Mouse (Mus musculus) cerebellum, adult 2 months (tissue): ENCODE measurements around the gene Rrp36.

ENCODE experiments used
- CTCF ChIP-seq: fragments of 200-500 bp; IDR thresholded peaks from 2 replicates; pipeline ENCODE4 v1.5.1; 2011; ENCODE audit warnings: low read depth, mild to moderate bottlenecking, control low read depth, low read length, moderate library complexity, borderline replicate concordance; ENCODE audit not compliant: insufficient read depth
- POLR2A ChIP-seq: fragments of 200-500 bp; IDR thresholded peaks from 2 replicates; pipeline ENCODE4 v1.6.1; 2011; ENCODE audit warnings: low read length, control low read depth, borderline replicate concordance; ENCODE audit not compliant: insufficient read depth

DNA sequence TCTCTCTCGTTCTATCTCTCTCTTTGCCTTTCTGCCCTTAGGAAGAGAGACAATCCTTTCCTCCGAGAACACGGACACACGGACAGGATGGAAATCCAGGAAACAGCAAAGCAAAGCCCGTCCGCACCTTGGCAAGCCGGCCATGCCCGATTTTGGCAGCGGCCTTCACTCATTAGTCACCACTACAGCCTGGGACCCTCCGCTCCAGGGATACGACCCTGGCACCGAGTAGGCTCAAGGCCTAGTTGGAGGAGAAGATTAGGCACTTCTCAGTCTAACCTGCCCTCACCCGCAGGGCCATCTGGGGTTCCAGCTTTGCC, 45.7 kb downstream of the Rrp36 start:
- TF ChIP-seq POLR2A = no peak
- TF ChIP-seq CTCF = no peak
